Mouse (Mus musculus): Measurements from ENCODE around the gene Klf3. TPM values are rescaled to one million over a fixed set of nuclear protein-coding genes. Genes with fewer than 3 reads are reported as not detected.
"Not testable (repeated sequence)": the region's sequence is repeated elsewhere in the genome, so short reads cannot be mapped to it uniquely, and the experiment has no call there.

Klf3 gene
- total and polyA plus RNA-seq, 2 experiments from 2014 or later, result 14.8 to 33.7 TPM

DNA sequence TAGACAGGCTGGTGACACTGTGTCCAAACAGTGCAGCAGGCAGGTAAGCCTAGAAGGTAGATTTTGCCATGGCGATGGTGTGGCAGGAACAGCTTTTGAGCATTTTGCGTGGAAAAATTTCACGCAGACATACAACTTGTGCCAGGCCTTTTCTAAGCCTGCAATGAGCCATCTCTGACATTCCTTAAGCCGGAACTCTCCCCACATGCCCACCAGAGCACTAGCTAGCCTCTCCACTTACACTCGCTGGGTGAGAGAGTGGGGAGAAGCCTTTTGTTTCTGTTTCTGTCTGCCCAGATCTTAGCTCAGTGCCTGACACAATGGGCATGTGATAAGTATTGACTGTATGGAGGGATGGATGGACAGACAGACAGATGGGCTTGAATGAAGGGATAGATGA, 64.4 kb downstream of the Klf3 start:
- Histone ChIP-seq H3K27ac (ENCODE audit: low read depth, low read length) (no peak overlapping the region), H3K4me2 (ENCODE audit: low read depth) (no peak overlapping the region), H3K4me3 (ENCODE audit: low read depth, low read length) (no peak overlapping the region), H3K9ac (no peak overlapping the region), H3K9me3 (ENCODE audit: low read length) (no peaks in the 10 kb centered on the region), H3K36me3 (ENCODE audit: insufficient read depth) (no peaks in the 10 kb centered on the region), H3K4me1 (ENCODE audit: insufficient read depth) (no peaks in the 10 kb centered on the region), H3K27me3 (ENCODE audit: insufficient read depth, low read length) (no peaks in the 10 kb centered on the region)
- WGBS, result 86% methylated on average over 5 of the region's 5 CpGs
- ATAC-seq (no peak), DNase-seq (no peak)
- no peak for TF ChIP-seq CTCF (IDR thresholded peaks at IDR 0.05; ENCODE audit: low read depth)

DNA sequence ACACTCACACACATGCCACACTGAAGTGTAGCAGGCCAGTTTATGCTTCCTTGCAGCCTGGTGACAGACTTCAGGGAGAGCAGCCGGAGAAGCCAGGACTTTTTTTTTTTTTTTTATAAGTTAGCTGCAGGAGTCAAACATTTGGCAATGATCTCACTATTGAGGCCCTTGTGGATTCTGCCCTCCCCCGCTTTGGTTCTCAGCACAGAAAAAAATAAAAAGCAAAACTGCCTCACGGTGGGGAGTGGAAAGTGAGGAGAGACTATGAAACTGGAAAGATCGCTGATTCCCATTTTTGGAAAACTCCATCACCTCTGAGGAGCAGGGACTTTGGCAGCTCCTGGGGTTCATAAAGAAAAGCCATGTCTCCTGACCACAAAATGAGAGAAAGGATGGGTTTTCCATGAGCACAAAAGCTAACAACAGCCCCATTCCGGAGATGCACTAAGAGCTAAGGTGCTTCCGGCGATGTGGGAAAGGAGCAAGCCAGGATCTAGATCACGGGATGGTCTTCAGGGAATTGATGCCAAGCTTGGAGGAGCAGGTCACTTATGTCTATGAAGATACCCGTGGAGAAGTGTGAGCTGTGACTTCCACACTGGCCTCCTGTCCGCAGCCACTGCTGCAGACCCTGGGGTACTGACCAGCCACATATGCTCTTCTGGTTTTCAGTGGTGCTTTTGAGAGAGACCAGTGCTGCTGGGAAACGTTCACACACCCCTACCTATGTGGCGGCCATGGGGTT, 73.1 kb downstream of the Klf3 start:
- 0 out of 2 replicates have a peak overlapping the region, but pooled peaks have one; percentile 59 for H3K27ac ChIP-seq (ENCODE audit: low read depth, low read length)

DNA sequence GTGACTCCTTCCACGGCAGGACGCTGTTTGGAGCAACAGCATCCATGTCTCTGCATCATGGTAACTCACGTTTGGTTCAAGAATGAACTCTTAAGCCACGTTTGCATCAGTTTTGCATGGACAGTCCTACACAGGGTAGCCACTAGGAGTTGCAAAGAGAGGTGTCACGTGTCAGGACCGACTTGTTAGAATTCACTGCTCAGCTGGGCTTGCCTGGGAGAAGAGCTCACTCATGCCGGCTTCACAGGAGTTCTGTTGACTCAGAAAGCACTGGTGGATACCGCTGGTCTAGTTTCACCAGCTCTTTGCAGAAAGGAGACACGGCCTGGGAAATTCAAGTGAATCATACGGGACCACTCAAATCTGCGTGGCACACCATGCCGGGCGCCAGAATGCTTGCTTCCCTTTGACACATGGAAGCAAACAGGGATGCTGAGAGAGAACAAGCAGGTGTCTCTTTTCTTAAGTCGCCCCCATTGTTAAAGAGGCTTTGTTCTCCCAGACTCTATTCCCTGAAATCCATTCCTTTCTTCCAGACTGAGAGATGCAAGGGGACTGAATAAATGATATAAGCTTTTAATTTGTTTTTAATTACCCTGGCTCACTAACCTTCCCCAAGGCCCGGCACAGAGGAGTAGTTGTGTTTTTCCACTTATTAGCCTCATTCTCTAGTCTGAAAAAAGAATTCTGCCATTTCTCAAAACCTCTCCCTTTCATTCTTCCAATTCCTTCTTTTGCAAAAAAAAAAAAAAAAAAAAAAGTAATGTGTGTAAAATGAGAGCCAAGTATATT, 74.2 kb downstream of the Klf3 start:
- Histone ChIP-seq H3K36me3 (ENCODE audit: insufficient read depth) (no peaks in the 10 kb centered on the region), H3K27me3 (ENCODE audit: insufficient read depth, low read length) (no peaks in the 10 kb centered on the region), H3K9ac (no peak overlapping the region), H3K27ac (ENCODE audit: low read depth, low read length) (peak overlapping the region; percentile 59; the same call in 1 of the 2 replicates), H3K4me2 (ENCODE audit: low read depth) (peak overlapping the region; percentile 10; the same call in 1 of the 2 replicates), H3K4me1 (ENCODE audit: insufficient read depth) (peaks cover 4% of the 10 kb centered on the region; the same call in 1 of the 2 replicates), H3K4me3 (ENCODE audit: low read depth, low read length) (no peak overlapping the region), H3K9me3 (ENCODE audit: low read length) (no peaks in the 10 kb centered on the region)
- DNase-seq (peak; percentile 45), ATAC-seq (peak; percentile 57; the same call in 1 of the 2 replicates)
- peak; percentile 38 for TF ChIP-seq CTCF (IDR thresholded peaks at IDR 0.05; ENCODE audit: low read depth)
- 9% methylated on average over 15 of the region's 15 CpGs for WGBS

More for the DNA sequence above, 73.1 kb downstream of the Klf3 start:
- TF ChIP-seq CTCF (IDR thresholded peaks at IDR 0.05; ENCODE audit: low read depth), result no peak
- ATAC-seq, result no peak
- Histone ChIP-seq H3K9ac (no peak overlapping the region), H3K4me1 (ENCODE audit: insufficient read depth) (peaks cover 4% of the 10 kb centered on the region; the same call in 1 of the 2 replicates), H3K9me3 (ENCODE audit: low read length) (no peaks in the 10 kb centered on the region), H3K27me3 (ENCODE audit: insufficient read depth, low read length) (no peaks in the 10 kb centered on the region), H3K4me2 (ENCODE audit: low read depth) (no peak overlapping the region), H3K36me3 (ENCODE audit: insufficient read depth) (no peaks in the 10 kb centered on the region), H3K4me3 (ENCODE audit: low read depth, low read length) (no peak overlapping the region)
- WGBS, result 73% methylated on average over 12 of the region's 12 CpGs
- no peak for DNase-seq

DNA sequence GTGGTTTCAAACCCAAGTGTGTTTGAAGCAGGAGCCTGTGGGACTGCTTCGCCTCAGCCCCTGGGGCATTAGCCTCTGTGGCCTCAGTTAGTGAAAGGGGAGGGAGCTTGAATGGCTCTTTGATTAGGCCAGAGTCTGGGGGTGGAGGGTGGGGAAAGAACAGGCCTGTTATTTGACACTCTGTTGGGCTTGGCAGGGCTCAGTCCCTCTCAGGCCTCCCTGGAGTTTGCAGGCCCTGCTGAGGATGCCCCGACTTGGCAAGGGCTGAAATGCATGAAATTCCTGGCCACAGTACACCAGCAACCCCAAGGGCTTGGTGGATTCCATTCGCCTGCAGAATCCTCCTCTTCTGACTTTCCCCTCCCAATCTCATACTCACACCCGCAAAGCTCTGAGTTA, 74.8 kb downstream of the Klf3 start:
- DNase-seq (peak; percentile 60), ATAC-seq (peak; percentile 91)
- Histone ChIP-seq H3K4me3 (ENCODE audit: low read depth, low read length) (no peak overlapping the region), H3K27ac (ENCODE audit: low read depth, low read length) (peak overlapping the region; percentile 9; the same call in 1 of the 2 replicates), H3K9ac (no peak overlapping the region), H3K27me3 (ENCODE audit: insufficient read depth, low read length) (no peaks in the 10 kb centered on the region), H3K4me2 (ENCODE audit: low read depth) (no peak overlapping the region), H3K36me3 (ENCODE audit: insufficient read depth) (no peaks in the 10 kb centered on the region), H3K4me1 (ENCODE audit: insufficient read depth) (peaks cover 4% of the 10 kb centered on the region; the same call in 1 of the 2 replicates), H3K9me3 (ENCODE audit: low read length) (no peaks in the 10 kb centered on the region)
- TF ChIP-seq CTCF (IDR thresholded peaks at IDR 0.05; ENCODE audit: low read depth), result no peak
- WGBS, result 13% methylated on average over 4 of the region's 4 CpGs

DNA sequence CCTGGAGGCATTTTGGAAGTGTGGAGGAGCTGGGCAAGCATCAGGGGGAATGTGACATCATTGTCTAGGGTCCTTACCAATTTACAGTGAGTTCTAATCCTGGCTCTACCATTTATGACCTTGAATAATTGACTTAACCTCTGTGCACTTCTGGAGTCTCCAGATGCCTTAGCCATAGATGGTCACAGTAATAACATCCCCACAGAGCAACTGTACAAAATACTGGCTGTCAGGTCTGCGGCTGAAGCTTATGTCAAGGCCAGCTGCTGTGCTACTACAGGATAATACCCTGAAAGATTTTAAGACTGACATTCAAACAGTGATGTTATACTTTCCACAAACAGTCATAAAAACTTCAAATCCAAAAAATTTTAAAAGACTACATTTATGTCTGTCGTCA, 75.3 kb downstream of the Klf3 start:
- Histone ChIP-seq H3K27me3 (ENCODE audit: insufficient read depth, low read length) (no peaks in the 10 kb centered on the region), H3K4me1 (ENCODE audit: insufficient read depth) (peaks cover 4% of the 10 kb centered on the region; the same call in 1 of the 2 replicates), H3K4me3 (ENCODE audit: low read depth, low read length) (no peak overlapping the region), H3K4me2 (ENCODE audit: low read depth) (no peak overlapping the region), H3K9me3 (ENCODE audit: low read length) (no peaks in the 10 kb centered on the region), H3K9ac (no peak overlapping the region), H3K36me3 (ENCODE audit: insufficient read depth) (no peaks in the 10 kb centered on the region), H3K27ac (ENCODE audit: low read depth, low read length) (peak overlapping the region; percentile 9; the same call in 1 of the 2 replicates)
- ATAC-seq (no peak), DNase-seq (no peak)
- TF ChIP-seq CTCF (IDR thresholded peaks at IDR 0.05; ENCODE audit: low read depth), result no peak
- 72% methylated on average over 2 of the region's 2 CpGs for WGBS

DNA sequence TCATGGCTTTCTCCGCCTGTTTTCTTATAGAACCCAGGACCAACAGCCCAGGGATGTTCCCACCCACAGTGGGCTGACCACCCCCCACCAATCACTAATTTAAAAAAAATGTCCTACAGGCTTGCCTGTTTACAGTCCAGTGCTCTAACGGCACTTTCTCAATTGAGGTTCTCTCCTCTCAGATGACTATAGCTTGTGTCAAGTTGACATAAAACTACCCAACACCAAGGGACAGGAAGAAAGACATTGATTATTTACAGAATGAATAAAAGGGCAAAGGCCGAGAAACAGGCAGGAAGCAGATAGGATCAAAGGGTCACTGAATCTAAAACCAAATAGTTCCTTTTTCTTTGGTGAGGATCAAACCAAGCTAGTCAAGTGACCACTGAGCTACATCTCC, 76.1 kb downstream of the Klf3 start:
- DNase-seq (no peak), ATAC-seq (no peak)
- Histone ChIP-seq H3K9ac (no peak overlapping the region), H3K4me3 (ENCODE audit: low read depth, low read length) (no peak overlapping the region), H3K27me3 (ENCODE audit: insufficient read depth, low read length) (no peaks in the 10 kb centered on the region), H3K27ac (ENCODE audit: low read depth, low read length) (no peak overlapping the region), H3K9me3 (ENCODE audit: low read length) (no peaks in the 10 kb centered on the region), H3K4me1 (ENCODE audit: insufficient read depth) (peaks cover 4% of the 10 kb centered on the region; the same call in 1 of the 2 replicates), H3K4me2 (ENCODE audit: low read depth) (no peak overlapping the region), H3K36me3 (ENCODE audit: insufficient read depth) (no peaks in the 10 kb centered on the region)
- 55% methylated on average over 3 of the region's 3 CpGs for WGBS
- no peak for TF ChIP-seq CTCF (IDR thresholded peaks at IDR 0.05; ENCODE audit: low read depth)

DNA sequence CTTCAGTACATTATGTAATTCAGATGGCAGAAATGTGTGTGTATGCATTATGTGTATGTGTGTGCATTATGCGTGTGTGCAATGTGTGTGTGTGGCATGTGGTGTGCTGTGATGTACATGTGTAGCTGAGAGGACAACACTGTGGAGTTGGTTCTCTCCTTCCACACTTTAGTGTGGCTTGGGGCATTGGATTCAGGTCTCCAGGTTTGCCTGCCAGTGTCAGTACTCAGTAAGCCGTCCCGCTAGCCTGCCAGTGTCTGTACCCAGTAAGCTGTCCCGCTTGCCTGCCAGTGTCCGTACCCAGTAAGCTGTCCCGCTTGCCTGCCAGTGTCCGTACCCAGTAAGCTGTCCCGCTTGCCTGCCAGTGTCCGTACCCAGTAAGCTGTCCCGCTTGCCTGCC, 78.4 kb downstream of the Klf3 start:
- not testable (repeated sequence) for H3K4me1 ChIP-seq (ENCODE audit: insufficient read depth); H3K4me3 ChIP-seq (ENCODE audit: low read depth, low read length); H3K4me2 ChIP-seq (ENCODE audit: low read depth); H3K36me3 ChIP-seq (ENCODE audit: insufficient read depth); H3K27ac ChIP-seq (ENCODE audit: low read depth, low read length); H3K9me3 ChIP-seq (ENCODE audit: low read length); H3K9ac ChIP-seq; DNase-seq; H3K27me3 ChIP-seq (ENCODE audit: insufficient read depth, low read length); ATAC-seq
- WGBS, result 85% methylated on average over 7 of the region's 10 CpGs

DNA sequence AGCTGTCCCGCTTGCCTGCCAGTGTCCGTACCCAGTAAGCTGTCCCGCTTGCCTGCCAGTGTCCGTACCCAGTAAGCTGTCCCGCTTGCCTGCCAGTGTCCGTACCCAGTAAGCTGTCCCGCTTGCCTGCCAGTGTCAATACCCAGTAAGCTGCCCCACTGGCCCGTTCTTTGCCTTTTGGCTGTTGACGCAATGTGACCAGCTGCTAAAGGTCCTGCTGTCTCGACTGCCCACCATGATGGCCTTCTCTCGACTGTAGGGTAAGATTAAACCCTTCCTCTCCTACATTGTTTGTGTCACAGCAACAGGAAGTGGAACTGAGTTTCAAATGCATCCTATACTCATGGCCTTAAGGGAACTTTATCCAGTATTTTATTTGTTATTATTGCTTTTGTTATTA, 78.8 kb downstream of the Klf3 start:
- H3K9me3 ChIP-seq (ENCODE audit: low read length); DNase-seq; H3K27me3 ChIP-seq (ENCODE audit: insufficient read depth, low read length); H3K27ac ChIP-seq (ENCODE audit: low read depth, low read length); H3K4me1 ChIP-seq (ENCODE audit: insufficient read depth); H3K36me3 ChIP-seq (ENCODE audit: insufficient read depth); H3K4me2 ChIP-seq (ENCODE audit: low read depth); H3K4me3 ChIP-seq (ENCODE audit: low read depth, low read length); ATAC-seq; H3K9ac ChIP-seq: not testable (repeated sequence)
- 85% methylated on average over 7 of the region's 11 CpGs for WGBS

Measured in forebrain, postnatal 0 days (tissue).